In the genomic region with DNA sequence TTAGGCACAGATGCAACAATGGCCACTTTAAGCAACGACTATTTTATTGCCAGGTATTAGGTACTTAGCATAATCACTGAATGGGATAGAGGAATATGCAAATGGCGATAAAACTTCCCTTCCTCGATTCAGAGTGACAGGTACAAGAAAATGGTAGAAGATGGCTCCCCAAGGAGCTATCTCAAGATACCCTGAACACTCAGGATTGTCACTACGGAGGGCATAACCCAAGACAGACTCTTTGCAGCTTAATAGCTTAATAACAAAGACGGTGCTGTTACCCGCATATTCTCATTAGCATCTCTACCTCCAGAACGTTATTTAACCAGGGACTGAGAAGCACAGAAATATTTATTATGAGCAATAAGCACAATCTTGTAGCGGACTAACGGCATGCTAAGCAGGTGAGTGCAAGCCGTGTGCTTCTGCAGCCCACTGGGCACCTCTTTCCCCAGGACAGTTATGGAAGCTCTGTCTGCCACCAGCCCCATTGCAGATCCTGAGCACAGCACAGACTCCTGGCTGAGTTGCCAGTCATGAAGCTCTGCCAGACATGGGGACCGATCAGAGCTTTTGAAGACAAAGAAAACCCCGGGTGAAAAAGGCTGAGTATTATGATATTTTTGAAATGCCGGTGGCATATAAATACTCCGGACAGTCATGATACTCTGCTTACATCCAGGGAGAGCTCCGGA, we compare ENCODE assay signal across 26 mouse cellular contexts.
DNase-seq lines count a peak whose midpoint lies in the region; ATAC-seq and TF ChIP-seq lines count a peak whose summit lies in the region.
"Had no signal": no experiment of that assay in that cellular context is flagged by ENCODE, and none has a peak within 500 bp of the region (broad histone marks: within the 10 kb centered on the region; RNA-seq: fewer than 3 reads in every experiment).

No protein-coding gene starts in this region.

- no peak overlapping the region for H3K4me3 ChIP-seq in midbrain, embryonic 13.5 days (replicated peaks)
- H3K4me3 ChIP-seq in midbrain, embryonic 14.5 days (replicated peaks; ENCODE audit: low read depth, low read length), result no peak overlapping the region
- H3K4me3 ChIP-seq in forebrain, postnatal 0 days (ENCODE audit: low read depth, low read length), result no peak overlapping the region
- H3K4me3 ChIP-seq: embryonic facial prominence, embryonic 12.5 days; kidney, embryonic 15.5 days; liver, embryonic 12.5 days; myocyte had no signal

- no peaks in the 10 kb centered on the region for H3K9me3 ChIP-seq in midbrain, embryonic 13.5 days
- no peaks in the 10 kb centered on the region for H3K9me3 ChIP-seq in midbrain, embryonic 14.5 days (ENCODE audit: control insufficient read depth, low read length)
- H3K9me3 ChIP-seq in forebrain, postnatal 0 days (ENCODE audit: low read length), result no peaks in the 10 kb centered on the region
- H3K9me3 ChIP-seq: embryonic facial prominence, embryonic 12.5 days; kidney, embryonic 15.5 days; liver, embryonic 12.5 days had no signal

- H3K4me1 ChIP-seq in midbrain, embryonic 13.5 days (replicated peaks), result peaks cover 11% of the 10 kb centered on the region; the same call in 1 of the 2 replicates
- H3K4me1 ChIP-seq in midbrain, embryonic 14.5 days (ENCODE audit: control insufficient read depth, insufficient read depth, low read length), result peaks cover 13% of the 10 kb centered on the region; the same call in 1 of the 2 replicates
- peaks cover 7% of the 10 kb centered on the region; the same call in 1 of the 2 replicates for H3K4me1 ChIP-seq in forebrain, postnatal 0 days (ENCODE audit: insufficient read depth)

- H3K4me2 ChIP-seq in midbrain, embryonic 13.5 days (replicated peaks), result no peak overlapping the region
- no peak overlapping the region for H3K4me2 ChIP-seq in midbrain, embryonic 14.5 days (ENCODE audit: low read length)
- H3K4me2 ChIP-seq in forebrain, postnatal 0 days (ENCODE audit: low read depth), result no peak overlapping the region
- H3K4me2 ChIP-seq: embryonic facial prominence, embryonic 12.5 days; hindbrain, embryonic 14.5 days; kidney, embryonic 15.5 days; liver, embryonic 12.5 days had no signal

- H3K27me3 ChIP-seq in midbrain, embryonic 13.5 days, result peaks cover 28% of the 10 kb centered on the region
- 0 out of 2 replicates have a peak, but pooled peaks cover 5% of the 10 kb centered on the region for H3K27me3 ChIP-seq in midbrain, embryonic 14.5 days (ENCODE audit: control insufficient read depth, insufficient read depth, low read length)
- H3K27me3 ChIP-seq in forebrain, postnatal 0 days (ENCODE audit: insufficient read depth, low read length), result no peaks in the 10 kb centered on the region

- 76% methylated on average over 15 of the region's 15 CpGs for WGBS in midbrain, embryonic 13.5 days
- WGBS in midbrain, embryonic 14.5 days, result 73% methylated on average over 15 of the region's 15 CpGs
- 64% methylated on average over 15 of the region's 15 CpGs for WGBS in forebrain, postnatal 0 days

- TF ChIP-seq CTCF in forebrain, postnatal 0 days (IDR thresholded peaks at IDR 0.05; ENCODE audit: low read depth), result no peak

- peak overlapping the region; percentile 19; the same call in 1 of the 2 replicates for H3K9ac ChIP-seq in midbrain, embryonic 13.5 days (replicated peaks)
- H3K9ac ChIP-seq in midbrain, embryonic 14.5 days (replicated peaks; ENCODE audit: low read length), result no peak overlapping the region
- no peak overlapping the region for H3K9ac ChIP-seq in forebrain, postnatal 0 days
- H3K9ac ChIP-seq: embryonic facial prominence, embryonic 12.5 days; hindbrain, embryonic 14.5 days; kidney, embryonic 15.5 days; liver, embryonic 12.5 days; liver, postnatal 0 days had no signal

- ATAC-seq in midbrain, embryonic 13.5 days, result no peak
- ATAC-seq in midbrain, embryonic 14.5 days (ENCODE audit: low FRiP score, low TSS enrichment), result no peak
- peak; percentile 74; the same call in 1 of the 2 replicates for ATAC-seq in forebrain, postnatal 0 days
- ATAC-seq: CD4-positive, CD25-positive, alpha-beta regulatory T cell, adult 4 months; liver, embryonic 12.5 days; liver, postnatal 0 days; lung, postnatal 0 days had no signal

- H3K36me3 ChIP-seq in midbrain, embryonic 13.5 days, result no peaks in the 10 kb centered on the region
- no peaks in the 10 kb centered on the region for H3K36me3 ChIP-seq in midbrain, embryonic 14.5 days (ENCODE audit: control insufficient read depth, insufficient read depth, low read length)
- no peaks in the 10 kb centered on the region for H3K36me3 ChIP-seq in forebrain, postnatal 0 days (ENCODE audit: insufficient read depth)
- H3K36me3 ChIP-seq: embryonic facial prominence, embryonic 12.5 days; kidney, embryonic 15.5 days; liver, embryonic 12.5 days had no signal

- DNase-seq in heart, adult 11 months, result peak; percentile 39
- DNase-seq in heart, adult 8-10 months (ENCODE audit: low spot score), result no peak
- DNase-seq in midbrain, embryonic 14.5 days, result no peak
- no peak for DNase-seq in forebrain, postnatal 0 days
- no peak for DNase-seq in lung, postnatal 14 days
- no peak for DNase-seq in right cerebral cortex, postnatal 4 days
- DNase-seq: adrenal gland, postnatal 14 days; cerebellum, adult 11-12 months; cerebellum, adult 9-11 months; embryo, embryonic 11 days; heart, postnatal 36 days; kidney, adult 18-20 months; kidney, postnatal 25 days; liver, postnatal 0 days; right cerebral cortex, adult 18-20 months; thymus, postnatal 4 days had no signal

- H3K27ac ChIP-seq in midbrain, embryonic 13.5 days, result no peak overlapping the region
- no peak overlapping the region for H3K27ac ChIP-seq in midbrain, embryonic 14.5 days (replicated peaks; ENCODE audit: low read depth, low read length)
- peak overlapping the region; percentile 36; the same call in 1 of the 2 replicates for H3K27ac ChIP-seq in forebrain, postnatal 0 days (ENCODE audit: low read depth, low read length)
- H3K27ac ChIP-seq: embryonic facial prominence, embryonic 12.5 days; hindbrain, embryonic 14.5 days; kidney, embryonic 15.5 days; liver, embryonic 12.5 days; macrophage; stomach, postnatal 0 days had no signal
